Mouse (Mus musculus): ENCODE results near the gene Vmn2r106.

Gene Vmn2r106

DNA sequence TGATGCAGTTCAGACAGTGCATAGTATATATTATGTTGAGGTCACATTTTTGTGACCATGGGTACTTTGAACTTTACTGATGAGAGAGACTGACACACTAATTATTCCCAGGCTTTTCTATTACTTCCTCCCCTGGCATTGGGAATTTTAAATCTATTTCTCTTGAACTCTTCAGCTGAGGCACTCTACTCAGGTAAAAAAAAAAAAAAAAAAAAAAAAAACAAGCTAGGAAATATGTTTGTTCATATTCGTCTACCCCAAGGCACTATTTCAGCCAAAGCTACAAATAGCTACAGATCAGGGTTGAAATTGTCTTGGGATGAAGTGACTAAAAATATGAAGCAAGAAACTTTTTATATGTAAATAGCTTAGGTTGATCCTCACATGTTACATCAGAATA is at the start of gene Vmn2r106:
Vmn2r106 (minus strand) TSS at position 101 of the 400 bp plus-strand sequence.
- no peak for DNase-seq (ENCODE audit: low read depth, low spot score)

DNA sequence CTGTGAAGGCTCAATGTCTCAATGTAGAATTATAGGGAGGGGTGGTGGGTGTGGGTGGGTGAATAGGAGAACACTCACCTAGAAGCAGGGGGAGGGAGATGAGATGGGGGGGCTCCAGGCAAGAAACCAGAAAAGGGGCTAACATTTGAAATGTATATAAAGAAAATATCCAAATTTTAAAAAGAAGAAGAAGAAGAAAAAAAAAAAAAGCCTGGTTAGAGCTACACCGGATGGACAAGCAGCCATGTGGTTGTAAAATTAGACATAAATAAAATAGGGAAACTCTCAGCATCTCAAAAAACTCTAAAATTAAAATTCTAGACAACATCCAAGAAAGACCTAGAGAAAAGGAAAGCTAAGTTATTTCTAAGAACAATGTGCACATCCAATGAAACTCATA is 20.4 kb upstream of the Vmn2r106 start:
- DNase-seq (ENCODE audit: low read depth, low spot score): no peak

DNA sequence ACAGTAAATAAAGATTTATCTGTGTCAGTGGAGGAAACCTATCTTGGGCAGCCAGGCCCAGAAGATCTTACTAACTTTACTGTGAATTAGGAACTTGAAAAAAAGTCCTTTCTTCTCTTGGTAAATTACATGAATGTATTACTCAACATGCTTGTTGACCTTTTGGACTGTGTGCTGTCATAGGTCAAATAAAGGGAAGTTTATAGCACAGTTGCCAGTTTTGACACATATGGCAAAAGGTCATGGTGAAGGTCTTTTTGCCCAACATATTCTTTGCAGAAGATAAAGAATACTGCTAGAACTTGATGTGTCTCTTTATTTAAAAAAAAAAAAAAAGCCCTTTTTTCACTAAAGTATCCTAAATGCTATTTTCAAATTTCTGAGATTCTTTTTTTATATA is 1.6 kb upstream of the Vmn2r106 start:
- DNase-seq (ENCODE audit: low read depth, low spot score): no peak

DNA sequence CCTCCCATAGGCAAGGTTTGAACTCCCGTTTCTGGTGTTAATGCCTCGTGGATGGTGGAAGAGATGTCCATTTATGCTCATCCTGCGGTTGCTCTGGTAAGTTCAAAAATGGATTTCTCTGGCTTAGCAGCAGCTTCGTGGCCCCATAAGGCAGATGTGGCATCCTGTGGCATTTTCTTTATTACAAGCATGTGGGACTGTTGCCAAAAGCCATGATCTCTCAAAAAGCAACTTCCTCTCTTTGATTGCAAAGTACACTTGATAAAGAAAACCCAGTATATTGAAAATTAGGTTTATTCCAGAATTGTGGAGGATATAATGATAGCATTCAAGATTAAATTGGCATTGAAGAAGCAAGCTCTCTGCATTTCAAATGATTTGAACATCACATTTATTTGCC is 29.8 kb downstream of the Vmn2r106 start:
- no peak for DNase-seq (ENCODE audit: low read depth, low spot score)

DNA sequence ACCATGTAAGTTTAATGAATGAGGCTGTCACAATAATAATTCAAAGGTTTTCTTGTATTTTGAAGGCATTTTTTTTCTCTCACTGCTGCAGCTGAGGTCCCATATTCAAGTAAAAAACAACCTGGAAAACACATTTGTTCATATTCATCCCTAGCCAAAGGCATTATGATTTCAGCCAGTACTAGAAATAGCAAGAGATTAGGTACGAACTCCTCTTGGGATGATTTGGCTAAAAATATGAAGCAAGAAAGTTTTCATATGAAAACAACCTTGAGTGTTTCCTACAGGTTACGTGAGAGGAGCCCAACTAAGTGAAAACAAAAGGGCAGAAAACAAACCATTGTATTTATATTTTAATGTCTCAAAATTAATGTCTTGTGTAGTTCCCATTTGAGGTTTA is 50.4 kb downstream of the Vmn2r106 start, which contains the start of gene Vmn2r105:
Vmn2r105 (minus strand) TSS at position 101 of the 400 bp plus-strand sequence.
- DNase-seq (ENCODE audit: low read depth, low spot score): no peak

Measured in retina, postnatal 7 days (tissue).